Mouse (Mus musculus): ENCODE measurements around the gene 1700003F12Rik. TPM values are rescaled to one million over a fixed set of nuclear protein-coding genes. Genes with fewer than 3 reads are reported as not detected.

Gene 1700003F12Rik
- polyA plus RNA-seq (2015; fragmentation: Nextera tagmentation; extraction: Ambion mirVana), result 0.59 and 1.5 TPM in 2 replicates

GRCm38 (mm10) chr2:154546711-154547110, at the start of gene 1700003F12Rik:
1700003F12Rik (plus strand) TSS chr2:154547085.
- no peak for ATAC-seq (ENCODE audit: insufficient read depth, low FRiP score, low read depth)
- Histone ChIP-seq H3K27me3 (replicated peaks) (peaks cover 21% of the 10 kb centered on the region), H3K36me3 (no peaks in the 10 kb centered on the region), H3K9ac (no peak within 1 kb of the TSS), H3K4me3 (replicated peaks) (no peak within 1 kb of the TSS), H3K4me1 (peaks cover 10% of the 10 kb centered on the region), H3K4me2 (no peak within 1 kb of the TSS), H3K9me3 (no peaks in the 10 kb centered on the region), H3K27ac (no peak within 1 kb of the TSS)
- WGBS, result 90% methylated on average over 10 of the region's 10 CpGs

GRCm38 (mm10) chr2:154498571-154498970, 48.3 kb upstream of the 1700003F12Rik start:
- ATAC-seq (ENCODE audit: insufficient read depth, low FRiP score, low read depth), result no peak
- Histone ChIP-seq H3K9ac (no peak overlapping the region), H3K9me3 (no peaks in the 10 kb centered on the region), H3K4me1 (no peaks in the 10 kb centered on the region), H3K4me3 (replicated peaks) (no peak overlapping the region), H3K27me3 (replicated peaks) (no peaks in the 10 kb centered on the region), H3K4me2 (no peak overlapping the region), H3K36me3 (no peaks in the 10 kb centered on the region; the same call in 1 of the 2 replicates), H3K27ac (no peak overlapping the region)
- 58% methylated on average over 5 of the region's 5 CpGs for WGBS

- H3K27me3 ChIP-seq (replicated peaks), result no peaks in the 10 kb centered on the region
- no peak for ATAC-seq (ENCODE audit: insufficient read depth, low FRiP score, low read depth)
- no peak overlapping the region for H3K9ac ChIP-seq
- H3K9me3 ChIP-seq, result no peaks in the 10 kb centered on the region
- no peaks in the 10 kb centered on the region; the same call in 1 of the 2 replicates for H3K36me3 ChIP-seq
- H3K4me1 ChIP-seq, result no peaks in the 10 kb centered on the region
- no peak overlapping the region for H3K4me2 ChIP-seq
- H3K4me3 ChIP-seq (replicated peaks), result no peak overlapping the region
- no peak overlapping the region for H3K27ac ChIP-seq
- WGBS, result 86% methylated on average over 2 of the region's 2 CpGs
These were observed 47.1 kb upstream of the 1700003F12Rik start for GRCm38 (mm10) chr2:154499717-154500247.

- Histone ChIP-seq H3K27ac (no peak overlapping the region), H3K36me3 (no peaks in the 10 kb centered on the region; the same call in 1 of the 2 replicates), H3K9me3 (no peaks in the 10 kb centered on the region), H3K9ac (no peak overlapping the region), H3K27me3 (replicated peaks) (no peaks in the 10 kb centered on the region), H3K4me2 (no peak overlapping the region), H3K4me3 (replicated peaks) (no peak overlapping the region), H3K4me1 (no peaks in the 10 kb centered on the region)
- no peak for ATAC-seq (ENCODE audit: insufficient read depth, low FRiP score, low read depth)
- WGBS, result 89% methylated on average over 3 of the region's 3 CpGs
These were observed 46.1 kb upstream of the 1700003F12Rik start for GRCm38 (mm10) chr2:154500758-154501157.

- Histone ChIP-seq H3K9me3 (no peaks in the 10 kb centered on the region), H3K9ac (no peak overlapping the region), H3K27me3 (replicated peaks) (no peaks in the 10 kb centered on the region), H3K4me2 (no peak overlapping the region), H3K4me3 (replicated peaks) (no peak overlapping the region), H3K36me3 (no peaks in the 10 kb centered on the region; the same call in 1 of the 2 replicates), H3K4me1 (no peaks in the 10 kb centered on the region), H3K27ac (no peak overlapping the region)
- no peak for ATAC-seq (ENCODE audit: insufficient read depth, low FRiP score, low read depth)
- WGBS, result 71% methylated on average over 2 of the region's 2 CpGs
These were observed 39.8 kb upstream of the 1700003F12Rik start for GRCm38 (mm10) chr2:154507076-154507475.

GRCm38 (mm10) chr2:154507566-154508283, 39.2 kb upstream of the 1700003F12Rik start:
- H3K9ac ChIP-seq, result no peak overlapping the region
- 76% methylated on average over 9 of the region's 9 CpGs for WGBS
- H3K9me3 ChIP-seq, result no peaks in the 10 kb centered on the region
- H3K36me3 ChIP-seq, result no peaks in the 10 kb centered on the region; the same call in 1 of the 2 replicates
- no peak overlapping the region for H3K4me2 ChIP-seq
- H3K27me3 ChIP-seq (replicated peaks), result no peaks in the 10 kb centered on the region
- H3K4me1 ChIP-seq, result no peaks in the 10 kb centered on the region
- H3K27ac ChIP-seq, result no peak overlapping the region
- no peak overlapping the region for H3K4me3 ChIP-seq (replicated peaks)
- ATAC-seq (ENCODE audit: insufficient read depth, low FRiP score, low read depth), result no peak

GRCm38 (mm10) chr2:154508450-154508849, 38.4 kb upstream of the 1700003F12Rik start:
- 84% methylated on average over 4 of the region's 4 CpGs for WGBS
- H3K9me3 ChIP-seq, result no peaks in the 10 kb centered on the region
- H3K4me1 ChIP-seq, result no peaks in the 10 kb centered on the region
- H3K36me3 ChIP-seq, result no peaks in the 10 kb centered on the region; the same call in 1 of the 2 replicates
- no peak for ATAC-seq (ENCODE audit: insufficient read depth, low FRiP score, low read depth)
- H3K9ac ChIP-seq, result no peak overlapping the region
- no peak overlapping the region for H3K4me2 ChIP-seq
- no peaks in the 10 kb centered on the region for H3K27me3 ChIP-seq (replicated peaks)
- H3K27ac ChIP-seq, result no peak overlapping the region
- no peak overlapping the region for H3K4me3 ChIP-seq (replicated peaks)

GRCm38 (mm10) chr2:154510141-154510540, 36.7 kb upstream of the 1700003F12Rik start:
- Histone ChIP-seq H3K4me3 (replicated peaks) (no peak overlapping the region), H3K27ac (no peak overlapping the region), H3K4me1 (no peaks in the 10 kb centered on the region), H3K36me3 (no peaks in the 10 kb centered on the region), H3K9ac (no peak overlapping the region), H3K4me2 (no peak overlapping the region), H3K9me3 (no peaks in the 10 kb centered on the region), H3K27me3 (replicated peaks) (no peaks in the 10 kb centered on the region)
- ATAC-seq (ENCODE audit: insufficient read depth, low FRiP score, low read depth), result no peak
- 87% methylated on average over 3 of the region's 3 CpGs for whole genome bisulfite sequencing

GRCm38 (mm10) chr2:154516944-154517343, 29.9 kb upstream of the 1700003F12Rik start:
- H3K27ac ChIP-seq, result no peak overlapping the region
- WGBS, result 80% methylated on average over 3 of the region's 3 CpGs
- no peak overlapping the region for H3K4me3 ChIP-seq (replicated peaks)
- no peaks in the 10 kb centered on the region for H3K4me1 ChIP-seq
- ATAC-seq (ENCODE audit: insufficient read depth, low FRiP score, low read depth), result no peak
- 0 out of 2 replicates have a peak, but pooled peaks cover 5% of the 10 kb centered on the region for H3K36me3 ChIP-seq
- H3K9me3 ChIP-seq, result no peaks in the 10 kb centered on the region
- no peak overlapping the region for H3K4me2 ChIP-seq
- no peaks in the 10 kb centered on the region for H3K27me3 ChIP-seq (replicated peaks)
- no peak overlapping the region for H3K9ac ChIP-seq

- Histone ChIP-seq H3K36me3 (0 out of 2 replicates have a peak, but pooled peaks cover 6% of the 10 kb centered on the region), H3K27me3 (replicated peaks) (no peaks in the 10 kb centered on the region), H3K9me3 (no peaks in the 10 kb centered on the region)
These were observed 29.5 kb upstream of the 1700003F12Rik start for GRCm38 (mm10) chr2:154517424-154517823.

GRCm38 (mm10) chr2:154521449-154521848, 25.4 kb upstream of the 1700003F12Rik start:
- Histone ChIP-seq H3K27me3 (replicated peaks) (no peaks in the 10 kb centered on the region), H3K9ac (no peak overlapping the region), H3K36me3 (peaks cover 13% of the 10 kb centered on the region; the same call in 1 of the 2 replicates), H3K27ac (no peak overlapping the region), H3K9me3 (no peaks in the 10 kb centered on the region), H3K4me1 (no peaks in the 10 kb centered on the region), H3K4me2 (no peak overlapping the region), H3K4me3 (replicated peaks) (no peak overlapping the region)
- no peak for ATAC-seq (ENCODE audit: insufficient read depth, low FRiP score, low read depth)

More at GRCm38 (mm10) chr2:154517424-154517823, 29.5 kb upstream of the 1700003F12Rik start:
- H3K27ac ChIP-seq, result no peak overlapping the region
- no peak for ATAC-seq (ENCODE audit: insufficient read depth, low FRiP score, low read depth)
- H3K9ac ChIP-seq, result no peak overlapping the region
- 82% methylated on average over 5 of the region's 5 CpGs for WGBS
- H3K4me1 ChIP-seq, result no peaks in the 10 kb centered on the region
- H3K4me3 ChIP-seq (replicated peaks), result no peak overlapping the region
- no peak overlapping the region for H3K4me2 ChIP-seq

- no peak overlapping the region for H3K9ac ChIP-seq
- no peak overlapping the region for H3K4me3 ChIP-seq (replicated peaks)
- WGBS, result 84% methylated on average over 5 of the region's 5 CpGs
- H3K27me3 ChIP-seq (replicated peaks), result no peaks in the 10 kb centered on the region
- ATAC-seq (ENCODE audit: insufficient read depth, low FRiP score, low read depth), result no peak
- no peaks in the 10 kb centered on the region for H3K9me3 ChIP-seq
- H3K27ac ChIP-seq, result no peak overlapping the region
- no peak overlapping the region for H3K4me2 ChIP-seq
- no peaks in the 10 kb centered on the region for H3K4me1 ChIP-seq
- peaks cover 15% of the 10 kb centered on the region; the same call in 1 of the 2 replicates for H3K36me3 ChIP-seq
These were observed 24.6 kb upstream of the 1700003F12Rik start for GRCm38 (mm10) chr2:154522334-154522733.

Data from stomach, embryonic 15.5 days (tissue).